Mouse (Mus musculus): ENCODE data around the gene Lamc2.
A peak's percentile ranks its signal among the peaks of the same experiment; 100 is the strongest.
"Not testable (repeated sequence)": the region's sequence is repeated elsewhere in the genome, so short reads cannot be mapped to it uniquely, and the experiment has no call there.

The Lamc2 gene

DNA sequence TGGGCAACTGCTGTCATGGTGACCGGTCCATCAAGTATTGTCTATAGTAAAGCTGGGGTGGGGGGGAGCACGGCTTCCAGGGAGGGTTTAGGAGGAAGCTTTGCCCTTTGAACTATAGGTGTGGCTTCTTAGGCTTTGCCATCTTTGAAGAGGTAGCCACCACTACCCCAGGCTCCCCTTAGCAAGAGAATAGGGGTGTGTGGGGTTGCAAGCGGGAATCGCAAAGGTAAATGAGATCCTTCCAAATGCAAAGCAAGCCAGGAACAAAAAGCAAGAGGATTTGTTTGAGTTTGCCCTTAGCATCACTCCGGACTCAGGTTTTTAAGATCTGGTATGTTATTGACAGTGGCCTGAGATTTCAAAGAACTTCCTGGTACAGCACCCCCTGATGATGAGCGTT is 90.9 kb downstream of the Lamc2 start:
- no peak for DNase-seq (ENCODE audit: low read depth, low spot score)

DNA sequence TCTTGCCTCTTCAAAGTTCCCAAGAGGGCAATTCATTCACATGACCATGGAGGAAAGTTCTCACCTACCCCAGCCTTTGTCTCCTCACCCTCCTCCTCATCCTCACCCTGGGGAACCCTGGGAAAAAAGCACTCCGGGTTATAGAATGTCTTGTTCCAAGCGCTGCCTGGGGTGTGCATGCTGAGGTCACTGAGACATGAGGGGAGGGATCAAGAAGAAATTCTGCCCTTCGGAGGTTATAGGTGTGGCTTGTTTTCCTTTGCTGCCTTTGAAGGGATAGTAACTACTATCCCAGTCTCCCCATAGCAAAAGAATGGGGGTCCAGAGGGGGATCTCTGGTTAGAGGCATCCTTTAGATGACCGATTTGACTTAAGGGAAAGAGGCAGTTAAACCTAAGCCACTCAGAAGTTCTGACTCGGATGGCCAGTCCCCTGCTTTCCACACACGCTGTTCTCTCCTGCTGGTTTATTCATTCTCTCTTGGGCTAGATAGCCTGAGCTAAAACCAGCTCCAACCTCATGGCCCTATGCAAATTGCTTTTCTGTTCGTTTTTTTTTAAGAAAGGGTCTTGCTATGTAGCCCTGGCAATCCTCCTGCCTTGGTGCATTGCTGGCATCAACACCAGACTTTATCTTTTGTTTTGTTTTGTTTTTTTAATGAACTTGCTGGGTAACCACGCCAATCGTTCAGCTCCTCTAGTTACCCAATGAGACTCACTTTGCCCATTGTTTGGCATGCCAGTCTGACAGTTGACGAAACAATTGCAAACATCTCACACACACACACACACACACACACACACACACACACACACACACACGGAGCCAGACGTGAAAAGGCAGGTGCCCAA is 91.8 kb downstream of the Lamc2 start:
- no peak for DNase-seq (ENCODE audit: low read depth, low spot score)

DNA sequence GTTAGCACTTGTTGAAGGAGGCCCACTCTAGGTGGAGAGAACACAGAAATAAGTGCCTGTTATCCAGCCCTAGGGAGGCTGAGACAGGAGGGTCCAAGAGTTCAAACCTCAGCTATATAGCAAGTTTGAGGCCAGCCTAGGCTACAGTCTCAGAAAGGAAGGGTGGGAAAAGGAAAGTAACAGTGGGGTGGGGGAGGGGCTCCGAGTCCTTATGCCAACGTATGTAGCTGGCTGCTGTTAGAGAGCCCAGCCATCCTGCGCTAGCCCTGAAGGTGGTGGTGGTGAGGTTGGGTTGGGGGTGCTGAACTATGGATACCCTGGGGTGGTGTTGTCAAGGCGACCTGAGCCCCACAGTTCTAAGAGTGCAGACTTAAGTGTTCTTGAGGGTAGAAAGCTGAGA is 92.7 kb downstream of the Lamc2 start:
- DNase-seq (ENCODE audit: low read depth, low spot score) = no peak

DNA sequence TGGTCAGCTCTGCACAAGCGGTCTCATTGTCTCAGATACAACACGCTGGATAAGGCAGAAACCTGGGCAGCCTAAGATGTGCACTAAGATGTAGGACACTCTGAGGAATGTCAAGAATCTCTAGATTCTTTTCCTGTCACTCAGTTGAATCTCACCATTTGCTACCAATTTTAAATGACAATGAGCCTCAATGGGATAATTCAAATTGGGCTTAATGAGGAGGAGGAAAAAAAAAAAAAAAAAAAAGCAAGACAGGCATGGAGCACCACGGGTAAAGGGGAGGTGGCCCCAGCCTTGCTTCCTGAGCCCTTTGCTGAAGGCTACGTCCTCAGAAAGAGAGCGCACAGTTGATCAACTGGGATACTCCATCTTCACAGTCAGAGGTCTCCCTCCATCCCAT is 93.1 kb downstream of the Lamc2 start:
- no peak for DNase-seq (ENCODE audit: low read depth, low spot score)

DNA sequence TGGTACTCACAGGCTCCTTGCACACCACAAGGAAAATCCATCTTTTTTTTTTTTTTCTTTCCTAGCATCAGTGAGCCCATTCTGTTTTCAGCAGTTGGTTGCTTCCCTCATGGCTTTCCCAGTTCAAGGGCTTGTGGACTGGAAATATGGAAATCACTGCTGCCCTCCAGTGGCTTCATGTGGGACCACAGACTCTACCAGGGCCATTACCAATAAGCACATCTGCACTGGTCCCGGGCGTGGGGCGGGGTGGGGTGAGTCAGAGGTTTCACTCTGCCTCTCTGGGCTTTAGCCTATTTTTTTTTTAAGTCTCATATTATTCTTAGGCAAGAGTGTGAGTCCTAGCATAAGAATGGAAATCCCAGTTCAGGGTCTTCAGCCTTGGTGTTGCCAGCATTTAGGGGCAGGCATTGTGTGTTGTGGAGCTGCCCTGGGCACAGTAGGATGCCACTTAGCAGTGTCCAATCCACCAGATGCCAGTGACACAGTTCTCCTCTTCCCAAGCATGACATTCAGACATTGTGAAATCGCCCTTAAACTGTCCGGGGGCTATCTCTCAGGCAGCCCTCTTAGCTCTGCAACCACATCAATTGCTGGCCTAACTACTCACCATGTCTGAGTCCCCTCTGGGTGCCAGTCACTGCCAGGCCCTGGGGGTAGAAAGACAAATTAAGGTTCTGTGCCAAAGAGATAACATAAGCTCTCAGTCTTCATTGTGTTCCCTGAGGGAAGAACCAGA is 93.8 kb downstream of the Lamc2 start:
- DNase-seq (ENCODE audit: low read depth, low spot score) = peak; percentile 48

DNA sequence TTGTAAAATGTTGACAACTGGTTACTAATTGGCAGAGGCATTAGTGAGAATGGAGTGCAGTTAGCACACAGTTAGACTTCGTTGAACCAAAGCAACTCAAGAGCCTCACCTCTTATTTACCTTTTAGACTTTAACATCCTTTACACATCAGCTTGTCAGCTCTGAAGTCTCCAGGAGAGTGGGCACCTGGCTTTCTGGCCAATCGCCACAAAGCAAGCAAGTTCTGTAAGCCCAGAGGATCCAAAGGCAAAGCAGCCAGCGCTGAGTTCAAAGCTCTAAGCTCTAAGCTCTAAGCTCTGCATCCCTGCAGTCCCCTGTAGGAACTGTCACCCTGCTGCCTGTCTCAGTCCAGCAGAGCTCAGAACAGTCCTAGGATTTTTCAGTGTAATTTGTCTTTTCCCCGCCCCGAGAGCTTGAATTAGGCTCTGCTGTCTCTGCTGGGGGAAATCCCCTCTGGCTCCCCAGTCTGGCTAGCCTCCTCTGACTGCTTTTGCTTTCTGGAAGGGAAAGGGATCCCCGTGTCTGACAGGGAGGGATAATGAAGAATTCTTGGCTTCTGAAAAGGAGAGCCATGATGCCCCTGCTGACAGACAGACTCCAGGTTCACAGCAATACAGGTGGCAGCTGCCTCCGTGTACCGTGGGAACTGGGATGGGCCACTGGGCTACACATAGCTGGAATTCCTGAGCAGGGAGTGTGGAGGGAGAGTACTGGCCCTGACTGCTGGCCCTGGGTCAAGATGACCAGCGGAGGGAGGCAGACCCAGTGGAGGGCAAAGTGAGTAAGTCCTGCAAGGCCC is 94.6 kb downstream of the Lamc2 start:
- no peak for DNase-seq (ENCODE audit: low read depth, low spot score)

DNA sequence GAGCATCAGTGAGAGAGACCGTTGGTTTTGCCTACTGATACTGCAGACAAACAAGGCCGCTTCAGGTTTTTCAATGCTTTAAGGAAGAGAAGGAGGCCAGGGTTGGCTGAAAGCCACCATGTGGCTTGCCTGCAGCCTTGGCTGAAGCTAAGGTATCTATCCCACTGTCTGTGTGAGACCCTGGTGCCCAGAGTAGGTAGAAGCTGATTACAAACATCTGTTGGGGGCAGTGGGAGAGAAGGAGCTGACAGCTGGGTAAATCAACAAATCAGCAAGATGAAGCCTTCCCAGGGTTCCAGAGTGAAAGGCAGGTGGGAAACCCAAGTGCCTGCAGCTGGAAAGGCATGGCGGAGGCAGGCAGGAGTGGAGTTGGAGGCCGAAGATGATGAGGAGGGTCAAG is 95.4 kb downstream of the Lamc2 start:
- DNase-seq (ENCODE audit: low read depth, low spot score) = no peak

DNA sequence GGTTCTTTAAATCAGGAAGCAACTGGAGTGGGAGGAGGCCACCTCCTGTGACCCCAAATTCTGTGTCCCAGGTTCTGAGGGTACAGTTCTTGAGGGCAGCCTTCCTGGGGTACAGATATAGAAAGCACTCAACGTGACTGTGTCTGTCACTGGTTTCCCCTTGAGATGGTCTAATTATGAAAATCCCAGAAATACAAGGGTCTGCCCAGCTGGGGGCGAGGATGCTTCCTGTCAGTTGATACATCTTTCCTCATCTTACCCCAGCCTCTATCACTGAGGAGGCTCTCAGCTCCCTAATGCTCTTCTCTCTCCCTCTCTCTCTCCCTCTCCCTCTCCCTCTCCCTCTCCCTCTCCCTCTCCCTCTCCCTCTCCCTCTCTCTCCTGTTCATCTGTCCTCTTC is 96.2 kb downstream of the Lamc2 start:
- no peak for DNase-seq (ENCODE audit: low read depth, low spot score)

DNA sequence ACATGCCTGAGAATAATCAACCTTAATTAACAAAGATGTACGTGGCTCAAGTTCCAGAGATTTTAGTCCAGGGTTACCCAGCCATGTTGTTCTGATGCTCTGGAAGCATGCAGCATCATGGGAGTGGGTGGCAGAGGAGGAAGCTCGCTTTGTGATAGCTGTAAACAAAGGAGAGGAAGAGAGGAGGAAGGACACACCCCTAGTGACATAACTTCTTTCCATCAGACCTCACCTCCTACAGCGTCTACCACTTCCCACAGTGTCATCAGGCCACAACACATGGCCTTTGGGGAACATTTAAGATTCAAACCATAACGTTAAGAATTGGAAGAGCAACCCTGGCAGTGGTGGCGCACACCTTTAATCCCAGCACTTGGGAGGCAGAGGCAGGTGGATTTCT is 98.5 kb downstream of the Lamc2 start:
- DNase-seq (ENCODE audit: low read depth, low spot score) = no peak

DNA sequence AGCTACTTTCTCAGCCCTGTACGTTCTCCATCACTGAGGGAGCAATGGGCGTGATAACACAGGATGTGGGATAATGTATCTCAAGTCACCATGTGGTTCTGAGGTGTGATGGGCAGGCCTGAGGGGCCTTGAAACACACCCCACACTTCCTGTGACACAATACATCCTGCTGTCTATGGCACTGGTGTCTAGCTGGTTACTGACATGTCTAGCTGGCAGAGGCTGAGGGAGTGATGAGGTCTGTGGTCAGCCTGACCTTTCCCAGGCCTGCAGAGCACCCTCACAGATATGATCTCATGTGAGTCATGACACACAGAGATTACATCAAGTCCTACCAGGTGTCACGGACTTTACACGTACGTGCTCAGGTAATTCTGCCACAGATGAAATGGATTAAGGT is 101.0 kb downstream of the Lamc2 start:
- no peak for DNase-seq (ENCODE audit: low read depth, low spot score)

DNA sequence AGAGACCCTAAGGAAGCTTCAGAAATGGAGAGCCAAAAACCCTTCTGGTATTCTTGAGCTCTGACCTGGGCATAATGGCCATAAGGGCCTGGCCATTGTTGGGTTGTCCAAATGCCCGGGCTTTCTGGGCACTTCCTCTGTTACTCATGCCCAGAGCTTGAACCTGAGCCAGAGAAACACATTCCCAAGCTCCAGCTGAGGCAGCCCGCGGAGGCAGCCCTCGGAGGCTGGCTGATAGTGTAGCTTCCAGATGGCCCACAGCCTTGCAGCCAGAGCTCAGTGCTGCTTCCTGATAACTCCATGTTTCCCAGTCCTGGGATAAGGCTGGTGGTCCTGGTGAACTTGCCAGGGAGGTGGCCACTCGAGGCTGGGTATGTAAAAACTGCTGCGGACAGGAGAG is 102.1 kb downstream of the Lamc2 start:
- no peak for DNase-seq (ENCODE audit: low read depth, low spot score)

DNA sequence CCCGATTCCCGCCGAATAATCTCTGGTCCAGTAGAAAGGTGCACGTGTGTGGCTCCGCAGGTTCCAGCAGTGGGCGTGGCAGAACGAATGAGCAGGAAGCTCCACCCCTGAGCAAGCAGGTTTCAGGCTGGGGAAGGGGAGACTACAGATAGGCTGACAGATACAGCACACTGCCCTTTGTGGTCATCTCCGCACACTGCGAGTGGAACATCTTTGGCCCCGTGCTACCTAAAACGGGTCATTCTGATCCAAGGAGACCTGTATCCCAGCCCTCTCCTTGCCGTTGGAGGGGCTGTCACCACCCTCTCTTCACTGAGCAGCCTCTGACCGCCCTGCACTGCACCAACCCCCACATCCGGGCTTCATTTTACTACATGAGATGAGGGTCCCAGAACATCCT is 103.0 kb downstream of the Lamc2 start:
- DNase-seq (ENCODE audit: low read depth, low spot score) = not testable (repeated sequence)

DNA sequence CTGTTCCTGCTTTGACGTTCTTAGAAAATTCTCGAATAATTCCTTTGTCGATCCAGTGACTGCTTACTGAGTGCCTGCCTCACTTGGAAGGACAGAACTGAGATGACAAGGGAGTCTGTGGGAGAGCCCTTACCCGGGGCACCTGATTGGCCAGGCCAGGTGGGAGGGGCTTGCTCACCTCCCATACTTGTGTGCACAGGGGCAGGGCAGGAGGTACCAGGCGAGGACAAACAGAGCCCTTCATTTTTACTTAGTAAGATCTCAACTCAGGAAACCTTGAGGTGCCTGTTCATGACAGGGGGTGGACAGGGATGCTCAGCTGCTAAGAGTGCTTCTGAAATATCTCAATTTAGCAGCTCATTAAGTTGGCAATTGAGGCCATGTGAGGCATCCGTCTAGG is 110.3 kb downstream of the Lamc2 start:
- no peak for DNase-seq (ENCODE audit: low read depth, low spot score)

DNA sequence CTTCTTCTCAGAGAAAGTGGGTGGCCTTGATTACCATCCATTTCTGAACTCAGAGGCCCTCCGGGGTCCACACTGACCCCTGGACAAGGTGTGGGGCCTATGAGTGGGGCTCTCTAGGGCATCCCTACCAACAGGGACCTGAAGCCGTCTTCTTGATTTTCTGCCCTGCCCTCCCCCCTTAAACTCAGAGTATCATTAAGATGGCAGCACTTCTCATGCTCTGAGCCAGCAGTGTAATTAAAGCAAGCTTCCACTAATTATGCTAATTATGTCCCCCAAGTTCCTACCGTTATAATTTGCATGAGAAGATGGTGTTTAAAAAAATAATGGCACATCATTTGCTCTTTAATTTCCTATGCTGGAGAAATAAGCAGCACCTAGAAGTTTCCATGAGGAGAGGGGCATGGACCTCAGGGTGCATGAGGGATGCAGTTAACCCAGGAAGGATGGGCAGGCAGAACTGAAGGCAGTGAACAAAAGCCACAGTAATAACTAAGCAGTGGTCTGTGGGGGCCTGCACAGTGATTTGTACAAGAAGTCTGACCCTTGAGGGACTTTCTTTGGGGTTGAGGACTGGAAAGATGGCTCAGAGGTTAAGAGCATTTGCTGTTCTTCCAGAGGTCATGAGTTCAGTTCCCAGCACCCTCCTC is 111.0 kb downstream of the Lamc2 start:
- DNase-seq (ENCODE audit: low read depth, low spot score) = no peak

DNA sequence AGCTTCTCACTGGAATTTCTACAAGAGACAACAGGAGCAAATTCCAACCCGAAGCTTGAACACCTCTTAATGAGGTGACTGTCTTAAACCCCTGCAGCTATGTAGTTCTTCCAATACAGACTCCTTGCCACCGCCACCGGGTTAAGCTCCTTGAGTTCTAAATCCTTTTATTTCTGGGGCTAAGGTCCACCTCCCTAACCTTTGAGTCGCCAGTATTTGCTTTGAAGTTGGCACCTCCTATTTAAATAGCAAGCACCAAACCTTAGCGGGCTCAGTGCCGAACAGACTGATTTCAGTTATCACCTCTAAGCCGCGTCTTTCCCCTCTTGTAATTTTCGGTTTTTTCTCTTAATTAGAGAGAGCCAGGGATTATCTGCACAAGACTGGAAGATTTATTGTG is 112.8 kb downstream of the Lamc2 start:
- DNase-seq (ENCODE audit: low read depth, low spot score) = no peak

All from retina, adult 2 months (tissue).